Mouse (Mus musculus): ENCODE results near the gene Lpar5.
A peak's percentile ranks its signal among the peaks of the same experiment; 100 is the strongest.

Lpar5 gene

GRCm38 (mm10) chr6:125119387-125119786, 51.7 kb downstream of the Lpar5 start:
- DNase-seq (ENCODE audit: low spot score in 2 of 2) = no peak

GRCm38 (mm10) chr6:125128724-125129123, 61.0 kb downstream of the Lpar5 start:
- DNase-seq (ENCODE audit: low spot score in 2 of 2) = no peak

- DNase-seq (ENCODE audit: low spot score in 2 of 2) = no peak
Observed at GRCm38 (mm10) chr6:125129710-125130402, 62.1 kb downstream of the Lpar5 start.

GRCm38 (mm10) chr6:125131302-125132156, 63.8 kb downstream of the Lpar5 start, which contains the start of gene Nop2:
TSS of gene Nop2 (plus strand) at chr6:125131909.
- peak; percentile 71 to 76 for DNase-seq (ENCODE audit: low spot score in 2 of 2)

Data from frontal cortex, postnatal 14 days (tissue).